Mouse (Mus musculus) retina, adult 2 months (tissue): ENCODE results near the gene Lat.

Experiments used
- DNase-seq: peaks from one replicate; pipeline ENCODE4 v3.0.0-alpha.2; 2012; ENCODE audit warnings: low read depth, low spot score

The Lat gene

DNA sequence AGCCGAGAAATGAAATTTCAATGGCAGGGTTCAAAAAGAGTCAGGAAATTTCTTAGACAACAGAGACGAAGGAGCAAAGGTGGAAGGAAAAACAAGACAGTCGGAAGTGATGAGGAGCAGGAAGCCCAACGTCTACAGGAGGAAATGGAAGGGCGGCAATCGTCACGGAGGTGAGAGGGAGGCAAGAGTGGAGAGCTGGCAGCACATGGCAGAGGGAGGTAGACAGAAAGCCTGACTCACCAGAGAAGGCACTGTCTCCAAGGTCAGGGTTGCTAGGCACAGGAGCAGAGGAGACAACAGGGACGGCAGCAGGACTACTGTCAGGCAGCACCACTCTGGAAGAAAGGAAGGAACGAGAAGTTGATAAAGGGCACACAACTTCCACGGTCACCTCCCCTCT lies 1.7 kb downstream of the Lat start:
- no peak for DNase-seq

DNA sequence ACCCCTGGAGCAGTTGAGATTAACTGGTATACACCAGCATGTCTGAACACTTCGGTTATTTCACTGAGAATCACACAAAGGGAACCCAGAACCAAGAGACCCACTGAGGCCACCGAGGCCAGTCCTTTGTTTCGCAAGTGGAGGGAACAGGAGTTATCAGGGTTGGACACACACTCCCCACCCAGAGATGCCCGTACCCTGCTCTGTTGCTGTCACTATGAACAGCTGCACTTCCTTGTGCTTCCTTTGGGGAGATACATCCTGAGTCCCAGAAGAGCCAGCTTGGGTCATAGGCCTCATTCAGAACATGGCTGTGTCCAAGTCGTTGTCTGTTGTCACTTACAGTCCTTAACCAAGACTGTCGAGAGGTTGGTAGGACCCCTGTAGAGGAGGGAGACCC lies 6.3 kb downstream of the Lat start:
- DNase-seq, result no peak

DNA sequence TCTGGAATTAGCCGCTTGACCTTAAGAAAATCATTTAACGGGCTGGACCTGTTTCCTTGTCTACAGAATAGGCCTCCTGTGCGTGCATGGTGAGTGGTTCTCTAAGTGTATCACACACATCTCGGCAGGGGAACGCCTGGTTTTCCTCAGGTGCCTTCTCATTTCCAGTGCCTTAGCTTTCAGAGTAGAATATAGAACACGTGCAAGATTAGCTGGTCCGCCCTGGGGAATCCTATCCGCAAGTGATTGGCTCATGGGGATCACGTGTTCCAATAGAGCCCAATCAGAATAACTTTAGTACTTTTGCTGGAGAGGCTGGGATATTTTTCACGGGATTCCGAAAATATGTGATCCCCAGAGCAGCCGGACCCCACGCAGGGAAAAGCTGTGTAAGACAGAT lies 10.3 kb downstream of the Lat start:
- no peak for DNase-seq

DNA sequence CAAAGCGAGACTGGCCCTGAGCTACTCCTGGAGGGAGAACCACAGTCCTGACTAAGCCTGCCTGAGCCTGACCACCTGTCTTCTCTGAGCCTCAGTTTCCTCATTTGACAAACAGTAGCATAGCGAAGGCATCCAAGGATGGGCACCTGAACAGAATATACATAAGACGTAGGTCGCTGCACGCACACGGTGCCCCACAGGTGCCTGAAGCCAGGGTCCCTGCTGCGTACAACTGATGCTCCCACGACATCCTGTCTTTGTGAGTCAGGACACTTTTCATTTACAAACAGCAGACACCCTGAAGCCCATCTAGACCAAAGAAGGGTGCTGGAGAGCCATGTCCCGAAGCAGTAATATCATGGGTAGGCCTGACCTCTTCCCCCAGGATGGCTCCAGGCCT lies 11.0 kb downstream of the Lat start:
- DNase-seq, result no peak

DNA sequence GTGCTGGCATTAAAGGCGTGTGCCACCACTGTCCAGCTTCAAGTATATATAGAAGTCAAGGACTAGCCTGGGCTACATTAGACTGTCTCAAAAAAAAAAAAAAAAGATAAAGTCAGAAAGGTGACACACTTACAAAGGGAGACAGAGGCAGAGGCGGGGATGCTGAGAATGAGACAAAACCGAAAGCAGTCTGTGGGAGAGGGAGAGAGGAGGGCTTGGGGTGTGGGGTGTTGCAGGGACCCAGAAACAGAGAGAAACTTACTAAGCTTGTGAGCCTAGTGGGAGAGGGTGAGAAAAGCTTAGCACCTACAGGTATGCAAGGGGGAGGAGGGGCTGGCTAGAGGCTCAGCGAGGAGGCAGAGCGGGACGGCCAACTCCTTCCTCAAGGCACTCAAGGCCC lies 11.5 kb downstream of the Lat start:
- no peak for DNase-seq

DNA sequence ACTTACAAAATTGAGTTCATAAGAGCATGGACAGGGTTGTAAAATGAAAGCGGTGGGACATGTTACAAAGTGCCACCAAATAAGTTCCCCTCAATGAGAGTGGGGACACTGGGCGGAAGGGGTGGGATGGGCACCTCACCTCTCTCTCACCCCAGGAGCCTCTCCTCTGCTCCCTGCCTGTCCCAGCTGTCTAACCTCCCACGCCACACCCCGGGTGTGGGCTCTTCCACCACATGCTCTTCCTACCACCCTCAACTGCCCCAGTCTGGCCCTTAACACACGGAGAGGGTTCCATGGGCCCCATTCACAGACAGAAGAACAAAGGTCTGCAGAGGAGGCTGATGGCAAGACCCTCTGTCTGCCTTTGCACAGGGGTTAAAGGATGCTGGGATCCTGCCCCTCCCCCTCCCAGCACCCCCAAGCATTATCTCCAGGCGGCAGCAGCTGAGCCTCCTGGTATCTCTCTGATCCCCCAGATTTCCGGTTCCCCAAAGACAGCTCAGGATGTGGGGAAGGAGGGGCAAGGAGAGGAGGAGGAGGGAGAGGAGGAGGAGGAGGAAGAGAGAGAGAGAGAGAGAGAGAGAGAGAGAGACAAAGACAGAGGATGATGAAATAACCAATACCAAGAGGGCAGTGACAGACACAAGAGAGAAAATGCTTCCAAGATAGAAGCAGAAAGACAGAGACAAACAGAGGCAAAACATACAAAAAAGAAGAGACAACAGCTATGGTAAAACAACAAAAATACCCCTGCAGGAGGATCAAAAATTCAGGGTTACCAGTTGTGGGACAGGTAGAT lies 12.4 kb downstream of the Lat start:
- DNase-seq, result peak; percentile 68

DNA sequence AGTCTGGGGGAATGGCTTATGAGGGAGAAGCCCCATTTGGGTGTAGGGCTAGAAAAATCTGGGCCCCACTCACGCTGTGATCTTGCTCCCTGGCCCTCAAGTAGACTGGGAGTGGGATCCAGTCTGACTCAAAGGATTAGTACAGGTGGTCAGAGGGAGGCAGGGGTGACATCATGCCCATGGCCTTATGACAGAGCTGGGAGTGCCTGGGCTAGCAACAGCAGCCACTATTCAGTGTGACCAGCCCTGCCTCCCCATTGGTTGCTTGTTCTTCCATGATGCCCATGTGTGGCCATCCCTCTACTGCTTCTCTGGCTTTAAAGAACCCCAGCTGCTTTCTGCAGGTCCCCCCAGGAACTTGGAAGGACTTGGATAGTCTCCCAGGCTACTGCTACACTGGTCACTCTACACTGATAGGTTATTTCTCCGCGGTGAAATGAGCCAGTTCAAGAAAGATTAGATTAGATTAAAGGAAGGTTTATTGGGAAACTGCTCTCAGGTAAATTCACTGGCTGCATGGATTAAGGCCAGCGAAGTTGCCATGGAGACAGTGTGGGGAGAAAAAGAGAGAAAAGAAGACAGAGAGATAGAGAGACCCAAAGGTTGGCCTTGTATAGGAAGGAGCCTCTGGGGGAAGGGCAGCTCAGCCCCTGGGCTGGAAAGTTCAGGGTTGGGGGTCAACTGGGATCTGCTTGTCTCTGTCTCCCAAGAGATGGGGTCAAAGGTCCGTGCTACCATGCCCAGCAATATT lies 13.3 kb downstream of the Lat start:
- DNase-seq, result no peak

DNA sequence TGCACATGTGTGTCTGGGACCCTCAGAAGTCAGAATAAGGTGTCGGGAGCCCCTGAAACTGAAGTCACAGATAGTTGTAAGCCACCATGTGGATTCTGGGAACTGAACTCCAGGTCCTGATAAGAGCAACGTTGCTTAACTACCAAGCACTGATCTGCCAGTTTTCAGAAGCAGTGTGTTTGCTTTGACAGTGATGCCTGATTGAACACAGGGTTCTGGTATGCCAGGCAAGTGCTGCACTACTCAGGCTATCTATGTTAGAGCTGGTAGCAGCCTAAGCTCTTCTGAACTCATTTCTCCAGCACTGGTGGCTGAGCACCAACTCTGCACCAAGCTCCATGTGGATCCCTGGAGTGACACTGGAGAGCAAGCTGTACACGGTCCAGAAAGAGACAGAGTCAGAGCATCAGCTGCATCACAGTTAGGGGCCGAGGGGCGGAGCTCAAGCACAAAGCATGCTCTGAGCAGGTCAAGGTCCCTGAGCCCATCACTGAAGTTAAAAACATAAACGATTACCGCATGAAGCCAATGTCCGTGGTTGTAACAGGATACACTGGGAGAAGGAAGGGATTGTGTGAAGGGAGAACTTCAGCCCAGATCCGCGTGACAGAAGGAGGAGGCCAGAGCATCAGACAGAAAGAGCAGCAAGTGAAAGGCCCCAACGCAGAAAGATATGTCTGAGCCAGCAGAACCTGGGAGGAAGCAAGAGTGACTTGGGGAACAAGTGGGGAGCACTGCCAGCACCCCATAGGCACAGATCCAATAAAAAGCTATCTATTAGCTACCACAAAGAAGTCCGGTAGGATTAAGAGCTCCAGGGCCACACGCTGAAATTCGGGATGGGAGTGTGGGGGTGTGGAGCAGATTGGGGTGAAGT lies 14.4 kb downstream of the Lat start:
- DNase-seq, result no peak

DNA sequence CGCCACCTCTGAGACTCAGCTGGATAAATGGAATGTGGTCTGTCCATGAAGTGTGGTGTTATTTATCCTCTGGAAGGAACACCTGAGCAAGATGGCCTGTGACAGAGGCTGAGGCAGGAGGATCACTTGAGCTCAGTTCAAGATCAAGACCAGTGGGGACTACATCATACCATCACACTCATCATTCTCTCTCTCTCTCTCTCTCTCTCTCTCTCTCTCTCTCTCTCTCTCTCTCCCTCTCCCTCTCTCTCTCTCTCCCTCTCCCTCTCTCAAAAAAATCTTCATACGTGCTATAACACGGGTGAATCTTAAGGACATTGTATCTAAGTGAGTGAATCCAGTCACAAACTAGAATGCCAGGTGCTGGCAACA lies 15.4 kb downstream of the Lat start:
- no peak for DNase-seq

DNA sequence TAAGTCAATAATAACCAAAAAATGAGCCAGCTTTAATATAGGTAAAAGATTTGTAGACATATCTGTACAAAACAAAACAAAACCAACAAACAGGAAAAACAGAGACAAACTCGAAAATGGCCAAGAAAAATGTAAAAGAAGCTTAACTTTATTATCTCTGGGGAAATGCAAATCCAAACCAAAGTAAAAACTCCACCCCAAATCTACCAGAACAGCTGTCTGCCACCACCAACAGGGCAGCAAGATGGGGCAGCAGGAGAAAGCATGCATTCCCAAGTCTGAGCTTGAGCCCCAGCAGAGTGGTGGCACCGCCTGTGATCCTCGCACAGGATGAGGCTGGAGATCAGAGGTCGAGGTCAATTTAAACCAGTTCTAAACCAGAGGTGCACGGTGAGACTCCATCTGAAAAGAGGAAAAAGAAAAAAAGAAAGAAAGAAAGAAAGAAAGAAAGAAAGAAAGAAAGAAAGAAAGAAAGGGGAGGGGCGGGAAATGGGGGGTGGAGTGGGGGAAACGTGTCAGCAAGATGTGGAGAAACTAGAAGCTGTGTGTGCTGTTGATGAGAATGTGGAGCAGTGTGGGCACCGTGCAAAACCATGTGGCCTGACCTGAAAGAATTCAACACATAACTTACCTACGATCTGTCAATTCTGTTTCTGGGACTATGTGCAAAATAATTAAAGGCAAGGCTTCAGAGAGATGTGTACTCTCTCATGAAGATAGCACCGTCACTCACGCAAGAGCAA lies 15.9 kb downstream of the Lat start:
- no peak for DNase-seq

DNA sequence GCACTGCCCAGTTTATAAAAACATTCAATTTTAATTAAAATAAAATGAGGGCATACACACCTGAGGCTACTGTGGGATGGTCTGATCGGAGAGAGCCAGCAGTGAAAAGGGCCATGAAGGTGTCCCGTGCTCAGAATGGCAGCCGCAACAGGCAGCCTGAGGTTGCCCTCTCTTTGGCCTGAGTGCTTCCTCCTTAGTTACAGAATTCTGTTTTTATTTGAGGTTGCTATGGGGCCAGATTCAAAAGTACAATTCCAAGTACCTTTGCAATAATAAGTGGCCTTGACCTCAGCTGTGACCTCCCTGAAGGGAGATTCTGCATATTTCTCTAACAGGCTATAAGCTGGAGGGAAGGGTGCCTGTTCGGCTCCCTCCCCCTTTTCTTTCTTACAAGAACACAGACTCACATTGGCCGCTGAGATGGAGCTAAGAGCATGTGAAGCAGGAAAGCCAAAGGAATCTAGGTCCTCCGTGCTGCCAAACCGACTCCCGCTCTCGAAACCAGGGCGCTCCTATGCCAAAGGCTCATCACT lies 17.9 kb downstream of the Lat start:
- DNase-seq, result no peak

DNA sequence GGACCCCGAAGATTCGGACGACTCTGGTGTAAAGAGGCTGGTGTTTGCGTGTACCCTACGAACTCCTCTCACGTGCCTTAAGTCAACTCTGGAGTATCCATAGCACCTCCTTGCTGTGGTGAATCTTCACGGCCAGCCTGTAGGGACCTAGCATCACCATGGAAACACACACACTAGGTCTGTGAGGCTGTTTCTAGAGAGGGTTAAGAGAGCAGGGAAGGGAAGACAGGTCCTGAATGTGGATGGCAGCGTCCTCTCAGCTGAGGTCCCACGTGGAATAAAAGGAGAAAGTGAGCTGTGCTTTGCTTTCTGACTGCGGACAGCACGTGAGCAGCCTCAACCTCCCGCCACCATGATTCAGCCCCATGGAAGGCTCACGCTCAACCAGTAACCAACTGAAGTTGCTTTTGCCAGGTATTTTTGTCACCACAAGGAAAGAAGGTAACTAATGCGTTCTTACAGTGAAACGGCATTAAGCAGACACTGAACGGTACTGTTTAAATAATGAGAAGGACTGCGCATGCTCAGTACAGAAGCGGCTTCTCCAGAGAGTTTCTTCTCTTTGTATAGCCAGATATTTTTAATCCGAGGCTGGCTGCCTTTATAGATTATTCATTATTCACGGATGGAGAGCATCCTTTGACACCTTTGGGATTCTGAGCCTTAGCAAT lies 18.5 kb downstream of the Lat start:
- no peak for DNase-seq

DNA sequence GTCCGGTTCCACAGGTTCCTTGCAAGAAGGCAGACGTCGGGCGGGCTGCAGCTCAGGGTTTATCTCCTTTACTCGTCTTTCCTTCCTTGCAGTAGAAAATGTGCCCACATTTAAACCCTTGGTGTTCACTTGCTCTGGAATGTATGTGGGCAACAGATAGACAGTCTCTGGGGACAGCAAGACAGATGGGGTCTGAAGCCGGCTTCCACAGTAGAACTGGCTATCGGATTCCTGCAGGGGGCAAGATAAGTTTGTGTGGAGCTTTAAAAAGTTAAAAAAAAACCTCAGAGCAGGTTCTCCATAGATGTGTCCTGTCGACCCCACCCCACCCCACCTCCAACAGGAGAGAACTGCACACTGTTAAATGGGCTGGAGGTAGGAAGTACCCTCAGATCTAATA lies 21.1 kb downstream of the Lat start:
- DNase-seq, result no peak

DNA sequence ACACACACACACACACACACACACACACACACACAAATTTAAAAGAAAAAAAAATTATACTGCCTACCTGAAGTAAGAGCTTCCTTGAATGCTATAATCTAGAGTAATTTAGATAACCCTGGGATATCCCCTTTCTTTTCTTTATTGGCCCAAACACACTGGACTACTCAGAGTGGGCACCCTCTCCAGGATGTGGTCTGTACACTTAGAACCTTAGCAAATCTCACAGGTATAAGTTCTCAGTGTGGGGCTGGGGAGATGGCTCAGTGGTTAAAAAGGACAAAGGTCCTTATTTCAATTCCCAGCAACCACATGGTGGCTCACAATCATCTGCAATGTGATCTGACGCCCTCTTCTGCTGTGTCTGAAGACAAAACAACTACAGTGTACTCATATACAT lies 22.3 kb downstream of the Lat start:
- no peak for DNase-seq

DNA sequence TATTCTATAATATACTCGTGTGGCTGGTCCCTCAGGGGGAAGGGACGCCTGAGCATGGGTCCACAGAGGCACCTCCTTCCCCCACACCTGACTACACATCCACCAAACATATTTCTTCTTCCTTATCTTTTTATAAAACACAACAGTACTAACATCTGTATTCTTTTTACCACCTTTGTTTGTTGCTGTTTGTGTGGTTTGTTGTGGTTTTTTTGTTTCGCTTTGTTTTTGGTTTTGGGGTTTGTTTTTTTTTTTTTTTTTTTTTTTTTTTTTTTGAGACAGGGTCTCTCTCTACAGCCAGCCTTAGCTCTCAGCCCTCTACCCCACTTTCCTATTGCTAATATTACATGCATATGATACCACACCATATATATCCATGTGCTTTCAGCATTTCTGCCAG lies 23.4 kb downstream of the Lat start:
- DNase-seq, result no peak

DNA sequence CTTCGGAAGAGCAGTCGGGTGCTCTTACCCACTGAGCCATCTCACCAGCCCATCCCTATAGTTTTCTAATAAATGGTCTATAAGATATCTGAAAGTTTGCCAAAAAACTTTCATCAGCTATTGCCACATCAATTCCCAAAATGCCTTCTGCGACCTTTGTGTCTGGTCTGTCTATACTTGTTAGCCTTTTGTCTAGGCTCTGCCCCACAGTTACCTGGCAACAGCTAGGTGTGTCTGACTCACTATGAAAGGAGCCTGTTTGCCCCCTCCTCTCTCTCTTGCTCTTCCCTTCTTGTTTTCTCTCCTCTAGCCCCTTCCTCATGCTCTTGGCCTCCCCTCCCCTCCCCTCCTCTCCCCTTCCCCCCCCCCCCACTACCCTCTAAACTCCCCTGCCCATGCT lies 23.8 kb downstream of the Lat start:
- DNase-seq, result no peak

DNA sequence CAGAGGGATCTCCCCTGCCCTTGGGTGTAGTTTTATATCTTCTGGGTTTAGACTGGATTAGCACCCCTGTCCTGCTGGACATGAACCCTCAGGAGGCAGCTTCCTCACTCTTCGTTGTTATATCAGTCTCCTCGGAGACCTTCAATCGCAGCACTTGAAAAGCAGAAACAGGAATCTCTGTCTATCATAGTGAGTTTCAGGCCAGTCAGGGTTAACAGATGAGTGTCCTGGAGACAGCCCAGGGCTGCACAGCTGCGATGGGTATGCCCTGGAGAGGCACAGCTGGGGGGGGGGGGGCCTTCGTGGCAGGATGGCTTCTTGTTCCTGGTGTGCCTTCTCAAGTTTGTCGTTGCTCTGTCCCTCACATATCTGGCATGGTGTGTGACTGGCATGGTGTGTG lies 28.5 kb downstream of the Lat start:
- no peak for DNase-seq

DNA sequence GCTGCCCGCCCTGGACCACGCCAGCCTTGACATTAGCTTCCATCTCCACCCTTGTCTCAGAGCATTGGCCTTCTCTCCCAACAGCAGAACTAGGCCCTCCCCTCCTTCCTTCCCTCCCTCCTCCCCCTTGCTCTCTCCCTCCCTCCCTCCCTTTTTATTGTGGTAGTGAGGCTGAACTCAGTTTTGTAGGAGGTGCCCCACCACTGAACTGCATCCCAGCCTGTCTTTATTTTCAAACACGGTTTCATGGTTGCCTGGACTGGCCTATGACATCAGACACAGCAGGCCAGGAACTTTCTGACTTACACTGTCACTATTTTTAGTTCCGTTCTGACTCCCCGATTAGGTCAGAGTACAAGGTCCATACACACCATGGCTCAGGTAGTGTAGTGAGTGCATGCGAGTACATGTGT lies 29.2 kb downstream of the Lat start:
- DNase-seq, result no peak

DNA sequence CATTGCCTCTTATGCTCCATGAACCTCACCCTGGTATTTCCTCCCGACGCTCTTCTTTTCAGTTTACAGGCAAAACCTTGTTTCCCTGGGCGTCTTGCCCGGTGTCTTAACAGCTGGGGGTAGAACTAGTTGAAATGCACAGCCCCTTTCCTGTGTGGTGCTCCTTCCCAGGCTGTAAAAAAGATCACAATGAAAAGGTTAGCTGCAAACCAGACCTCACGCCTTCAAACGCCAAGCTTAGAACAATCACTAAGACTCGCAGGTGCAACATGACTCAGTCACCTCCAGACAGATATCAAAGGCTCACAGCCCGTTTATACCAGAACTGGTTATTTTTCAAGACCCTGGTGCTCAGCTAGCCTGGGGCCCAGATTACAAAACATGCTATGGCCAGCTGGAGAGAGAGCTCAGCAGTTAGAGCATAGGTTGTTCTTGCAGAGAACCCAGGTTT lies 29.8 kb downstream of the Lat start:
- DNase-seq, result no peak

DNA sequence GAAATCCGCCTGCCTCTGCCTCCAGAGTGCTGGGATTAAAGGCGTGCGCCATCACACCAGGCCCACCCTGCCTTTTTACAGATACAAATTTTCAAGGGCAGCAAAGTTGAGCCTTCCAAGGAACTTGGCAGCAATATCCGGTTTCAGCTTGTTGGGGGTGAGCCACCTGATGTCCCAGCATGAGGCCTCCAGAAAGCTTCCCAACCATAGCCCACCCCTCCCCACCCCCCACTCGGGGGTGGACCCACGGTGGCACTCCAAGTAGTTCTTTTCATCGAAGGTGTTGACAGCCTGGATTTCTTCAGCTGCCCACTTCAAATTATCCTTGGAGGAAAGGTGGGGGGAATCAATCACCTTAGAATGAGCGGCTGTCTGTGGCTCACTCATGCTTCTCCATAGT lies 30.5 kb downstream of the Lat start:
- DNase-seq, result no peak

DNA sequence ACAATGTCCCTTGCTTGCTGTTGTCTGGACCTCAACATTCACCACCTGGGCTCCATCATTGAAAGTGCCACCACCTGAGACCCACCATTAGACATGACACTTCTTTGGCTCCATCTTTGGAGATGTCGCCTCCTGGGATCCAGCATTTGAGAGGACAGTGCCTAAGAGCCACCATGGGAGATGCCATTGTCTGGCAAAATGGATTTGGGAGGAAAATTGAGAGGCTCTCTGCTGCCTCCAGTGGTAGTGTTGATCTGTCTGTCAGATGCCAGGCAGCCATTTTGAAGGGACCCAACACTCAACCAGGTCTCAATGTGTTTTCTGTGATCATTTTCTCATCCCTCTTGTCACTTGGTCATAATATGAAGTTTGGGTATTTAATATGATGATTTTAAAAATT lies 33.8 kb downstream of the Lat start:
- no peak for DNase-seq
